ENCODE assay signal across 8 mouse cellular contexts in genomic region chr10:94992127-94992526, GRCm38 (mm10). TPM values are rescaled to one million over a fixed set of nuclear protein-coding genes. Genes with fewer than 3 reads are reported as not detected.
DNase-seq lines count a peak whose midpoint lies in the region; ATAC-seq and TF ChIP-seq lines count a peak whose summit lies in the region.

No protein-coding gene starts in this region.

- peak; percentile 90 for TF ChIP-seq CTCF in lung, embryonic 14.5 days (IDR thresholded peaks at IDR 0.05; ENCODE audit: low read depth)
- peak; percentile 80 for TF ChIP-seq CTCF in thymus, adult 2 months (IDR thresholded peaks at IDR 0.05; ENCODE audit: borderline replicate concordance, control insufficient read depth, extremely low read depth, insufficient read depth, low read length, poor library complexity)

- H3K27ac ChIP-seq in forebrain, embryonic 13.5 days, result 0 out of 2 replicates have a peak overlapping the region, but pooled peaks have one; percentile 14
- H3K27ac ChIP-seq in lung, embryonic 14.5 days (ENCODE audit: low read depth), result peak overlapping the region; percentile 91
- H3K27ac ChIP-seq in thymus, adult 2 months (ENCODE audit: control insufficient read depth, insufficient read depth, low read length), result no peak overlapping the region

- H3K4me3 ChIP-seq in forebrain, embryonic 13.5 days, result no peak overlapping the region
- no peak overlapping the region for H3K4me3 ChIP-seq in lung, embryonic 14.5 days (ENCODE audit: low read depth, low read length)
- H3K4me3 ChIP-seq in thymus, adult 2 months (ENCODE audit: control insufficient read depth, insufficient read depth, low read length), result no peak overlapping the region

- no peak overlapping the region for H3K9ac ChIP-seq in forebrain, embryonic 13.5 days
- no peak overlapping the region for H3K9ac ChIP-seq in lung, embryonic 14.5 days

- intact Hi-C loops in heart, postnatal 14 days (cut with DNase I), result loop anchor here (1.0 to 10.0 kb wide), 9 partner anchors 89 to 903 kb away; partner anchors contain the start of gene Cradd

- ATAC-seq in forebrain, embryonic 13.5 days, result peak; percentile 37
- ATAC-seq in lung, embryonic 14.5 days (ENCODE audit: insufficient read depth), result peak; percentile 27
- peak; percentile 76 for ATAC-seq in neutrophil, adult 5-6 weeks (ENCODE audit: extremely low read depth, insufficient number of reproducible peaks, low FRiP score, poor library complexity, severe bottlenecking)

- no peaks in the 10 kb centered on the region for H3K36me3 ChIP-seq in forebrain, embryonic 13.5 days (ENCODE audit: poor library complexity, severe bottlenecking)
- H3K36me3 ChIP-seq in lung, embryonic 14.5 days (ENCODE audit: insufficient read depth), result no peaks in the 10 kb centered on the region
- no peaks in the 10 kb centered on the region for H3K36me3 ChIP-seq in thymus, adult 2 months (ENCODE audit: control insufficient read depth, insufficient read depth, low read length)

- 8% methylated on average over 9 of the region's 9 CpGs for WGBS in forebrain, embryonic 13.5 days
- 4% methylated on average over 9 of the region's 9 CpGs for WGBS in lung, embryonic 14.5 days
- 23% methylated on average over 9 of the region's 9 CpGs for WGBS in thymus, adult 2 months

- peaks cover 24% of the 10 kb centered on the region for H3K4me1 ChIP-seq in forebrain, embryonic 13.5 days
- peaks cover 5% of the 10 kb centered on the region for H3K4me1 ChIP-seq in lung, embryonic 14.5 days (ENCODE audit: insufficient read depth)
- H3K4me1 ChIP-seq in thymus, adult 2 months (replicated peaks; ENCODE audit: control insufficient read depth, insufficient read depth, low read length), result 0 out of 2 replicates have a peak, but pooled peaks cover 2% of the 10 kb centered on the region

- no peaks in the 10 kb centered on the region for H3K27me3 ChIP-seq in forebrain, embryonic 13.5 days
- no peaks in the 10 kb centered on the region for H3K27me3 ChIP-seq in lung, embryonic 14.5 days (ENCODE audit: insufficient read depth, low read length)
- no peaks in the 10 kb centered on the region for H3K27me3 ChIP-seq in thymus, adult 2 months (ENCODE audit: control insufficient read depth, insufficient read depth, low read length)

- no peak for TF ChIP-seq POLR2A in thymus, adult 2 months (IDR thresholded peaks at IDR 0.05; ENCODE audit: control insufficient read depth, extremely low read depth, insufficient read depth, low read length, poor library complexity)

- peak overlapping the region; percentile 55 for H3K4me2 ChIP-seq in forebrain, embryonic 13.5 days
- peak overlapping the region; percentile 54 for H3K4me2 ChIP-seq in lung, embryonic 14.5 days

- H3K9me3 ChIP-seq in forebrain, embryonic 13.5 days (replicated peaks), result no peaks in the 10 kb centered on the region
- H3K9me3 ChIP-seq in lung, embryonic 14.5 days (ENCODE audit: low read depth, low read length), result no peaks in the 10 kb centered on the region

- DNase-seq in ES-CJ7 (ENCODE audit: low read depth, low spot score), result peak; percentile 76
- peak; percentile 72 for DNase-seq in c-Kit-positive CD71-negative TER-119-negative erythroid progenitor cells, embryonic 14.5 days (ENCODE audit: low read depth)
- peak; percentile 92 to 93 for DNase-seq in heart, postnatal 14 days
- DNase-seq in kidney, postnatal 4 days, result peak; percentile 89 to 91
- DNase-seq in lung, embryonic 14.5 days, result peak; percentile 93
- peak; percentile 70 for DNase-seq in thymus, adult 2 months

RNA-seq across cellular contexts. Expression of gene Plxnc1, which starts 47.5 kb away (rescaled TPM):
- polyA plus RNA-seq in forebrain, embryonic 13.5 days (2015; fragmentation: Nextera tagmentation; extraction: Ambion mirVana), result 7.2 and 8.3 TPM in 2 replicates
- 1 to 10 TPM; 4.4 to 5.3 TPM for total RNA-seq in heart, postnatal 14 days (2021)
- polyA plus RNA-seq in lung, embryonic 14.5 days (2014; fragmentation: Nextera tagmentation; extraction: Ambion mirVana), result 10.9 and 11.7 TPM in 2 replicates
- 37.8 and 47.5 TPM in 2 replicates for total RNA-seq in neutrophil, adult 5-6 weeks (2017)
- polyA plus RNA-seq in thymus, adult 2 months (2012; rRNA removed), result 8.7 and 9.2 TPM in 2 replicates
